Mouse (Mus musculus): ENCODE data around the gene Pdk3.

The Pdk3 gene

DNA sequence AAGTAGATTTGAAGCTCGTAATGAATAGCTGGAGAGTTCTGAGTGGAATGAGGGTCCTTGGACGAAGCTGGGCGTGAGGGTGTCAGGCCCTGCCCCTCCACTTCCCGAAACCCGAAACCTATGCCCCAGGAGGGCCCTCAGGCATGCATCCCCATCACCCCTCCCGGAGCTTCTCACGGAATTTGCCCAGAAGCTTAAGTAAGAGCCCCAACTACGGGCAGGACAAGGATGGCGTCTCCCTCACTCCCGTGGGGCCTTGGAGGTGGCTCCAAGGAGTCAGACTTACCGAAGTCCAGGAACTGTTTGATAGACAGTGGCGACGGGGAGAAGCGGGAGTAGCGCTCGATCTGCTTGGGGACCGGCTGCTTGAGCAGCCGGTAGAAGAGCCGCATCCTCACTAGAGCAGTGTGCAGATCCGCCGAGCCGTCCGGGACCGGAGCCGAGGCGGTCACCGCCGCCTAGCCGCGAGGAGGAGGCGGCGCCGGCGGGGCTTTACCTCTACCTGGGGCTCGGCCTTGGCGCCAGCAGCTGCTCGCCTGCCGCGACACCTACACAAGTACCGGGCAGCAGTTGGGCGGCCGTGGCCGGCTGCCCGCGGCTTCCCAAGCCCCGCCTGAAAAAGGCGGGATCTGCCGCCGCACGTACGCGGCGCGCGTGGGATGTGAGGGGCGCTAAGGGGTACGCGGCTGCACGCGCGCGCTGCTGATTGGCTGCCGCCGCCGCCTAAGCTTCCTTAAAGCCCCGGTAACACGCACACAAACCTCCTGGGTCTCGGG, at the start of gene Pdk3:
TSS of gene Pdk3 (minus strand) at position 641 of the 776 bp plus-strand sequence.
- peak; percentile 72 for DNase-seq (ENCODE audit: low spot score)

DNA sequence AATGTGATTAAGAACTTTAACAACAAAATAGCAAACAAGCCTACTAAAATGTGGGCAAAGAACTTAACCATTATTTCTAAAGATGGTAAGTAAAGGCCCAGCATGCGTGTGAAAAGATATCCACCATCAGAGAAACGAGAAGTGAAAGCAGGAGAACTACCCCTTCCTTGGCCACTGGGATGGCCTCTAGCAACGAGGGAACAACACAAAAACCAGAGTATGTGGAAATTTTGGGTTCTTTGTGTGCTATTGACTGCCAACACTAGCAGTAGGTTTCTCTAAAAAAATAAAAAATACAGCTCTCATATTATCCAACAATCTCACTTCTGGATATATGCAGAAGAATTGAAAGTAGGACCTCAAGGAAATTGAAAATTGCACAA, 45.6 kb upstream of the Pdk3 start:
- DNase-seq (ENCODE audit: low spot score), result no peak

DNA sequence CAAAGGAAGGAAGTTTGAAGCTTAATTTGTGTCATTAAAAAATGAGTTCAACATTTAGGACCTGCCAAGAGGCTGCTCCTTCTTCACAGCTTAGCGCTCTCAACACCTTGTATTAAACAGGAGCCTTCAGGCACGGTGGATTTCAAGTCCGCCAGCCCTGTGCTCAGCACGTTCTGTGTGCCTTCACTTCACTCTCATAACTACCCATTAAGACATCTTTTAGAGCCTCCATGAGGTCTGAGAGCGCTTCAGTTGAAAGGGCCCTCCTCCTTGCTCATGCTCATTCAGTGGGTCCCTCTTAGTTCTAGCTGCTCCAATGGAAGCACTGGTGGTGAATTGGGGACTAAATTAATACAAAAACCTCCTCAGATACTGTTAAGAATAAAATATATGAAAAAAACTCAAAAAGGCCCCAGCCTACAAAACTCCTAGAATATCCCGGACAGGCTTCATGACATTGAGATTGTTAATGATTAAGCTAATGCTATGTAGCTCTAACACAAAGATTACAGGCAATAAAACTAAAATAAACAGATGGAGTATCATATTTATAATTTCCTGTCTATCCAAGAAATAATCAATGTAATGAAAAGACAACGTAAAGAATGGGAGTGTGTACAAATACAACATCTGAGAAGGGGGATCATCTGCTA, 45.1 kb upstream of the Pdk3 start:
- no peak for DNase-seq (ENCODE audit: low spot score)

DNA sequence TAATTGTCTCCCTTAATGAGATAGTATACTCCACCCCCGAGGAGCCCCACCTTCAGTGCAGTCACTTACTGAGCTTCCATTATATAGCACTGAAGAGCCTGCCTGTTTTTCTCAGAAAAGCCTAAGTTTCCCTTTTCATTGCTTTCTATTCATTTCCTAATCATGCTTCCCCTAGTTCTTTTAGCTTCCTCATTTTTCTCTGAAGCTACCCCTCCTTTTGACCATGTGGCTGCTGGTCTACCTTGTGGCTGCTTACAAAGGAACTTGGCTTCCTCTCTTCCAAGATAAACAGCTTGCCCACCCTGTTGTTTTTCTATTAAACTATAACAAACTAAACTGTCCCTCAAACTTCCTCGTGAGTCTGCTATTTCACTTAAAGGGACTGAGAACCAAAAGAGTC, 31.4 kb upstream of the Pdk3 start:
- DNase-seq (ENCODE audit: low spot score), result no peak

DNA sequence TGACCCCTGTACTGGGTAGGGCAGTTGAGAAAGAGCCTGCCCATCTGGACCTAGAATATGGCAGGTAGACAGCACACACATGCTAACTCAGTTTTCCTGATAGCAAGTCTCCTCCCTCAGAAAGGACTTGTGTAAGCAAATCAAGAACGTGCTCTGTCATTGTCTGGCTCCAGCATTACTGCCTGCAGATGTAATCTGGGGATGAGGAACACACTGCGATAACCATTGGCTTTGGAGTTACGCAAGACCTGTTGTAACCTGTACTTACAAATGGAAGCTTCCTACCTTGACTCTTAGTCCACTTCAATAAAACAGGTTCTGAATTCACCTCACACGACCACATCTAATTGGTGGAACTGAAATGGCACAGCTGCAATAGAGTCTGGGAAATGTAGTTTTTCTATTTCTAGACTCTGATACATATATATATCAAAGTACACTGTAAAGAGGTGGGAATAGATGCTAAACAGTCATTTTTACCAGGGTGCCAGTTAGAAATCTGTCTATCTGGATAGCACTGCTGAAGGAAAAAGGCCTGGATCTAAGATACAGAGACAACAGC, 30.6 kb upstream of the Pdk3 start:
- DNase-seq (ENCODE audit: low spot score), result peak; percentile 3

DNA sequence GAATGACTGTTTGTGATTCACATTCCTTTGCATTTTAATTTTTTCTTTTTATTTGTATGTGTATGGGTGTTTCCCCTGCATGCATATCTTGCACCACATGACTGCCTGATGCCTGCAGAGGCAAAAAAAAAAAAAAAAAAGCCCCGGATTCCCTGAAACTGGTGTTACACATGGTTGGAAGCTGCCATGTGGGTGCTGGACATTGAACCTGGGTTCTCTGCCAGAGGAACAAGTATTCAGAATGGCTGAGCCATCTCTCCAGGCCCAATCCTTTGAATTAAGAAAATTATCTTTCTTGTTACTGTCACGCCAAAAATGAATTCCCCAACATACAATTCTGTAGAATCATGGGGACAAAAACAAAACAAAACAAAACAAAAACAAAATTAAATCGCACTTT, 25.8 kb upstream of the Pdk3 start:
- DNase-seq (ENCODE audit: low spot score), result no peak

DNA sequence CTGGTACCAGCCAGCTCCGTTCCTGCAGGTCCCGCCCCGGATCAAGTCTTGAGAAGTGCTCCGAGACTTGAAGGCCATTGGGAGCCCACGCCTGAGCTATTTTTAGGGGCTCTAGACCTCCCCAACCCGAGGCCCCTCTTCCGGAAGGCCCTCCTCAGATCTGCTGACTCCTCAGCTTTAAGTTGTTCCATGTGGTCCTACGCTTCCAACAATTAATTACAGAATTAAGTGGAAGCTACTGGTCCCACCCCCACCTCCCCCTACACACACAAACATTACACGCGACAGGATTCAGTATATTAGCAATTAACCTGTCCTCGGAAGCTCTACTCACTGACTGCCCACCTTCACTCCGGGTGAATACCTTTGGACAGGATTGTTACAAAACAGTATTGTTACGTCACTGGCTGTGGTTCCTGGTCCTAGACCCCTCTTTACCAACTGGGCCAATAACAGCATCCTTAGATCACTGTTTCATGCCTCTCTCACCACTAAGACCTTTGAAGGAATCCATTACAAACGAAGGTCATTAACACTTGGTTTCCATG, 410 bp upstream of the Pdk3 start:
- DNase-seq (ENCODE audit: low spot score), result no peak

DNA sequence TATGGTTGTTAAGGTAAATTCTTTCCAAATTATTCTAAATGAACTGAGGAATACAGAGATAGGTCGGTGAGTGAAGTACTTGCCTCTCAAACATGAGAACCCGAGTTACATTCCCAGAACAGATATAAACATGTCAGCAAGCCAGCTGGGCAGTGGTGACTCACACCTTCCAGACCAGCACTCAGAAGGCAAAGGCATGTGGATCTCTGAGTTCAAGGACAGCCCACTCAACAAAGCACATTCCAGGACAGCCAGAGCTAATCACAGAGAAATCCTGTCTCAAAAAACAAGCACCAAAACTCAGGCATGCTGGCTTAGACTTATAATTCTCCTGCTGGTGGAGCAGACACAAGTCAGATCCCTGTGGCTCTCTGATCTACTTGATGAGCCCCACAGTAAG, 6.2 kb downstream of the Pdk3 start:
- no peak for DNase-seq (ENCODE audit: low spot score)

DNA sequence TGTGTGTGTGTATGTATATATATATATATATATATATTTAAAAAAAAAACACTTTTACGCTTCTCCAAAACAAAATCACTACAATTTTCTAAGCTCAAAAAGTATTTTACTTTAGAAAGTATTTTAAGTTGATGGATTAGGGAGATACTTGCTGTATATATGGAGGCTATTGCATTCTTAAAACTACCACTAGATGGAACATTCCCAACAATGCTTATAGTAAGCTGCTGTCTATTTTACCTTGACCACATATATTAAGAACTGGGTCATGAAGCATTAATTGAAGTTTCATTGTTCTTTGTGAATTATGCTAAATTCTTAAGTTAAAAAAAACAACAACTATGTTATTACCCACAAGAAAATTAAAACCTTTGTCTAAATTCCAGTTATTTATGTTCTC, 24.0 kb downstream of the Pdk3 start:
- DNase-seq (ENCODE audit: low spot score), result no peak

DNA sequence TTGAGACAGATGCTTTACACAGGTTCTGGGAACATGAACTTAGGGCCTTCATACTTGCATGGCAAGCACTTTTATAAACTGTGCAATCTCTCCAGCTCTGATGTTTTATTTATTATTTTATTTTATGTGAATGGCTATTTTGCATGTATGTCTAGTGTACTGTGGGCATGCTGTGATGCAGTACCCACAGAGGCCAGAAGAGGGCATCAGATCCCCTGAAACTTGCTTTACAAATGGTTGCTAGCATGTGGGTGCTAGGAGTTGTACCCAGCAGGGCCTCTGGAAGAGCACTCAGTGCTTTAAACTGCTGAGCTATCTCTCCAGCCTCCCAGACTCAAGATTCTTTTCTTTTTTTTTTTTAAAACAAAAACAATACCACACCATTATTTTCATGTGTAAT, 38.8 kb downstream of the Pdk3 start:
- DNase-seq (ENCODE audit: low spot score), result no peak

DNA sequence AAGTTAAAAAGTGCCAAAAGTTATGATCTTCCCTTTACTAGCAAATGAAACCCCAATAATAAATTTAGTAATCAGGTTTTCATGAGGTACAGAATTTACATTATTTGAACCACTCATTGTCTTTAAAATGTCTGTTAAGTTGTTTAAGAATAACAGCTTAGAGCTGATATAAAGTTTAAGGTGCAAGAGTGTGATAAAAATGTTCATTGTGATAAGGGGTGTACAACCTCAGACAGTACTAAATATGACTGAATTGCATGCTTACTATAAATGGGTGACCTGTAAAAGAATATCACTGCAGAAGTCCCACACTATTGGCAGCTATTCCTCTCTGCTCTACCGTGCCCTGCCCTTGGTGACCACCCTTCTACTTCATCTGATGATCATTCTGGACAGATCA, 42.4 kb downstream of the Pdk3 start:
- no peak for DNase-seq (ENCODE audit: low spot score)

DNA sequence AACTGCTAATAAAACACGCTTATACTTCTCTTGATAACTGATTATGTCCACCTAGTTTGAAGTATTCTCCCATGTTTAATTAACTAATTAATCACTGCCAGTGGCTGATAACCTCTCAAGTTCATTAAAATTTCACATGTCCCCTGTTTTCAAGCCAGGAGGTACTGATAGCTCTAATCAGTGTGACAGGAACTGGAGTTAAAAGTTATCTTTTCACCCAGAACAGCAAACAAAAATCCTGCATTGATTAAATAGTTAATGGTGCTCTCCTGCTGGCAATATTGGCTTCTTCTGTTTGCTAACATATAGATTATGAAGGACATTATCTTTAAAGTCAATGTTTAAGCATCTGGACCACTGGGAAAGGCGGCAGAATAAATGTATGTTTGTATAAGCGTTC, 71.2 kb downstream of the Pdk3 start:
- DNase-seq (ENCODE audit: low spot score), result no peak

DNA sequence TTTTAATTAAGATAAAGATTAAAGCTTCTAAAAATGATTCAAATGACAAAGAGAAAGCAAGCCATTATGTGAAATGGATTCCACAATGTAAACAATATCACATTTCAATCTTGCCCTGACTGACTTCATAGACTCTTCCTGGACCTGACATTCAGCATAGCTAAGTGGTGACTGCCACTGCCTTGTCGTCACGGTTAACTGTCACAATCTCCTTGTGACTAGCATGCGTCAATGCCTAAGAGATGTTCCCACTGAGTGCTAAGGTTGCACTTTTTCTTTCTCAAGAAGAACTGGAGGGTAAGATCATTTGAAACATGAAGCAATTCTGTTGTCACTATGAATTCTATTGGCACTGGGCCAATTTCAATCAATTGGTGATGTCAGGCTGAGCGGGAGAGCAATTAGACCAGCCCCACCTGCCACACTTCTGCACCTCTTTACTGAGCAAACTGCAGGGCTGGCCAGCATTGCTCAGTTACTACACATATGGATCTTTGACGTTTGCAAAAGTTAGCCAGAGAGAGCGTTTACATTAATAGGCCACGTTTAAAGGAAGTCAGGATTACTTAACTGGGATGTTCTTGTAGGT, 75.0 kb downstream of the Pdk3 start:
- DNase-seq (ENCODE audit: low spot score), result no peak

DNA sequence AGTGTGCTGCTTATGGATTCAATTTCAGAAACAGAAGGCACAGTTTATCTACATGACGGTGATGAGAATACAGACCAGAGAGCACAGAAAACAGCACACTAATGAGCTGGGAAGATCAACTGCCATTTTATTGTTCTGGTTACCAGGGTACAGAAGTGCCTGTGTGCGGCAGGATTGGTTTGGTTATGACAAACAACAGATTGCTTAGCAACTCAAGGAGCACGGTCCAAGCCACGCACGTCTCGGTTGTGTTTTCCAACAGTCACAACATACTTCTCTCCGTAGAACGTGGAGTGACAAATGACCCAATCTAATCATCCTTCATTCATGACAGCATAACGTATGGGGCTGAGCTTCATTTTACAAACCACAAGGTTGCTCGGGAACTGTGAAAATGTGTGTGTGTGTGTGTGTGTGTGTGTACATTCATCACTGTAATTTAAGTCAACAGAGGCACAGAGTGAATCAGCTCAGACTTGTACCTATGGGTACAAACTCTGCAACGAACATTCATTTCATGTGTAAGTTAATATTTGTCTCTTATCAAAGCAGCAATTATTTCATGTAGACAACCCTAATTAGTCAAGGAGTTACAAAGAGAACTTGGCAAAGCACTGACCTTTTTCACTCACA, 76.7 kb downstream of the Pdk3 start:
- DNase-seq (ENCODE audit: low spot score), result no peak

DNA sequence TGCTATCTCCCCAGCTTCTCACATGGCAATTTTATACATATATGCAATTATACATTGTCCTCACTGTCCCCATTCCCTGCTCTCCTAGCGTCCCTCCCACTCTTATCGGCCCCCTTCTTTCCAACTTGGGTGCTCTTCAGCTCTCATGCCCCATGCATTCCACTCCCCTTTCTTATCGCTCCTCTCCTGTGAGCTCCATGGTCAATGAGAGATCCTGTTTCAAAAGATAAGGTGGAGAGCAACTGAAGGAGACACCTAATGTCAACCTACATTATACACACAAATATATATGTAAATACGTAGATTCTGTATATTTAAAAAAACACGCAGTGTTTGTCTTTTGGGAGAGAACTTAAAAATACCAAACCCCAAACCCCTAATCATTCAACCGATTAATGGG, 81.4 kb downstream of the Pdk3 start:
- no peak for DNase-seq (ENCODE audit: low spot score)

DNA sequence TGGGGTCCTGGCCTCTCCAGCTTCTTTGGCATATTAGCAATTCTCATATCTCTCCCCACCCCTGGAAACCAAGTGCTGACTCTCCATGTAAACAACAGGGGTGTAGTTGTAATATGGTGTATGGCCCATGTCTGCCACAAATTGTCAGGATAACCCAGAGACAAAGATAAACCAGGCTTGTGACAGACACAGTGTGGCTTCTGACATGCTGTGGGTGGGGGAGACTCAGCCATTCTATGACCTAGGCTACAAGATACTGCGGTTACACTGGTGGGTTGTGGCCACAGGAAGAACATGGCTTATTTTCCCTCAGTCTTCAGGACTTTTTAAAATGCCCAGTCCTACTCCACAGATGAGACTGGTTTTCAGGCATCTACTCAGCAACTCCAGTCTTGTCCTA, 82.8 kb downstream of the Pdk3 start:
- no peak for DNase-seq (ENCODE audit: low spot score)

DNA sequence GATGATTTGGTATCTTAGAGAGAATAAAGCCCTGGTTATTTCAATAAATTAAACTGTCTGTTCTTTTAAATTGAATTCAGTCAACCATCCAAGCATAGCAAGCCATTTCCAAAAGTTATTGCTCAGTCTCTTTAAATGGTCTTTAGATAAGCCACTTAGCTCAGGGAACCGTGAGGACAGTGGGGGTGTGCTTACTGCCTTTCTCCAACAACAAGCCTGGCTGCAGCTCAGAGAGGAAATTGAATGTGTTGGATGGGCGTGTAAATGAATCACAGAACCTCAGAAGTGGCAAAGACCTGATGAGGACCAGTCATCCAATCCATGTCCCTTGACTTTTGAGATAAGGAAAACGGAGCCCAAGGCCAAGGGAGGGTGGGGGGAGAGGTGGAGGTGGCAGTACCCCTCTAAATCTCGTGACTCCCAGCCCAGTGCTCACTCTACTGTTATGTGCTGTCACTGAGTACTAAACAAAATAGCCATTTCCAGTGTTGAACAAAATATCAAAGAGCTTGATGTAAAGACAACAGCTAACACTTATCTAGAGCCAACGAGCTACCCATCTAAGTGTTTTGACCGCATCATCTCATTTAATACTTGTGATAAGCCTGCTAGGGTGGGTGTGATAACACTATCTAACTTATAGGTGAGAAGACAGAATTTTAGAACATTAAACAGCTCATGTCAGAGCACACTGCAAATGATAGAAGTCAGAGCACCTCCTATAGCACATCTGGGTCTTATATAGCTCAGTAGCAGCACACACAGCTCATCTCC, 98.8 kb downstream of the Pdk3 start:
- DNase-seq (ENCODE audit: low spot score), result no peak

DNA sequence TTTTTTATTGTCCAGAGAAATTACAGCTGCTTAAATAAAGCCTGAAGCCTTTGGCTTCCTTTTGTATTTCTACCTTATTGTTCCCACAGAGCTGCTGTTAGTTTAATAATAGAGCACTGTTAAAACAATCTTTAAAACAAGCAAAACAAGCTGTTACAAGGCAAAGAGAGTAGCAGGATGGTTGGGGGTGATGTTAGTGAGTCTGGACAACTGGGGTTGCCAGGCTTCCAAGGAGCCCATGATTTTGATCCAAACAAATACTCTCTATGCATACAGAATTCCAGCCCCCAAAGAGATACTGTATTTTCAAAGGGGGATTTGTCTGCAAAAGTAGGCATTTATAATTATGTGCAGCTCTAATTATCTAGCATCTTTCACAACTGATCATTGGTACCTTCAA, 99.6 kb downstream of the Pdk3 start:
- DNase-seq (ENCODE audit: low spot score), result no peak

DNA sequence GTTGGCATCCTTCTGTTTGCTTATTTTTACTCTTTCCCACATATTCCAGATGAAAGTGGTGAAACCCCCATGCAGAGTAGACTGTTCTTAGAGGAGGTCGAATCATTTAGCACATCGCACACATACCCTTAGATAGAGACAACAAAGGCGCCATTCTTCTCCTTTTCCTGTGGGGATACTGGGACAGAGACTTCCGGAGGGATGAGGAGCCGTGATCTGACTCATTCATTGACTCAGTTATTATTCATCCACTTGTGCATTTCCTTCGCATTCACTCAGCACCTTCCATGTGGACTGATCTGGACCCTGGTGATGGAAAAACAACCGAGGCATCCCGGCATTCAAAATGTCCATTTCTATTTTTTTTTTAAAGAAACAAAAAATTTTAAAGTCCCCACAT, 101.1 kb downstream of the Pdk3 start:
- DNase-seq (ENCODE audit: low spot score), result no peak

DNA sequence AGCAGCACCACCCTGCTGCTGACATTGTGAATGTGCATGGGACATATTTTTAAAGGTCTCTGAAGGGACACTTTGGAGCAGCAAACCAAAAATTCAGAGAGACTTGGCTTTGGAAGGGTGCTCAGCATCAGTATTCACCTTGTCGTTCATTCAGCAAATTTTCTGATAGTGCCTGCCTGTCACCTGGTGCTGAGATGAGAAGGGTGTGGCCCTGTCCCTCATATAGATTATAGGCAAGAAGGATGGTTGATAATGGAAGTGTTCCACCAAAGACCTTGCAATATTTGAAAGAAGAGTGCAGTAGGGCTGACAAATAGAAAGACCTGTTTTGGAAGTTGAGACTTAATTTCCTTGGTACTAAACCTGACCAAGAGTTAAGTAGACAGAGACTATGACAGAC, 102.5 kb downstream of the Pdk3 start:
- DNase-seq (ENCODE audit: low spot score), result no peak

All from yolk sac, embryonic 10.5 days (tissue).